Mouse (Mus musculus): ENCODE data around the gene Hrasls. TPM values are rescaled to one million over a fixed set of nuclear protein-coding genes. Genes with fewer than 3 reads are reported as not detected.

Gene Hrasls
- 0.23 and 0.41 TPM in 2 replicates for polyA plus RNA-seq (2015; fragmentation: Nextera tagmentation; extraction: Ambion mirVana)

- Histone ChIP-seq H3K9me3 (ENCODE audit: control insufficient read depth, low read length) (no peaks in the 10 kb centered on the region), H3K4me2 (ENCODE audit: low read depth, low read length) (peak within 1 kb of the TSS; percentile 61), H3K4me1 (replicated peaks; ENCODE audit: control insufficient read depth, insufficient read depth, low read length) (peaks cover 7% of the 10 kb centered on the region), H3K4me3 (ENCODE audit: low read length) (peak within 1 kb of the TSS; percentile 37), H3K27me3 (ENCODE audit: control insufficient read depth, insufficient read depth, low read depth, low read length) (peaks cover 13% of the 10 kb centered on the region), H3K27ac (ENCODE audit: low read length) (no peak within 1 kb of the TSS), H3K36me3 (ENCODE audit: control insufficient read depth, insufficient read depth, low read length) (no peaks in the 10 kb centered on the region), H3K9ac (ENCODE audit: low read length) (peak within 1 kb of the TSS; percentile 41; the same call in 1 of the 2 replicates)
- WGBS = 2% methylated on average over 39 of the region's 39 CpGs
- ATAC-seq (ENCODE audit: low read depth) = peak; percentile 74
Observed at GRCm38 (mm10) chr16:29209605-29210411, at the start of gene Hrasls. Hrasls (plus strand) TSS chr16:29209695.

- Histone ChIP-seq H3K4me3 (ENCODE audit: low read length) (no peak overlapping the region), H3K9ac (ENCODE audit: low read length) (no peak overlapping the region), H3K4me1 (replicated peaks; ENCODE audit: control insufficient read depth, insufficient read depth, low read length) (no peaks in the 10 kb centered on the region), H3K27ac (ENCODE audit: low read length) (no peak overlapping the region), H3K9me3 (ENCODE audit: control insufficient read depth, low read length) (no peaks in the 10 kb centered on the region), H3K27me3 (ENCODE audit: control insufficient read depth, insufficient read depth, low read depth, low read length) (no peaks in the 10 kb centered on the region), H3K36me3 (ENCODE audit: control insufficient read depth, insufficient read depth, low read length) (no peaks in the 10 kb centered on the region), H3K4me2 (ENCODE audit: low read depth, low read length) (no peak overlapping the region)
- ATAC-seq (ENCODE audit: low read depth) = no peak
- 73% methylated on average over 4 of the region's 4 CpGs for WGBS
Observed at GRCm38 (mm10) chr16:29162271-29162670, 47.2 kb upstream of the Hrasls start.

GRCm38 (mm10) chr16:29167051-29167450 lies 42.4 kb upstream of the Hrasls start:
- Histone ChIP-seq H3K27me3 (ENCODE audit: control insufficient read depth, insufficient read depth, low read depth, low read length) (no peaks in the 10 kb centered on the region), H3K4me3 (ENCODE audit: low read length) (no peak overlapping the region), H3K4me1 (replicated peaks; ENCODE audit: control insufficient read depth, insufficient read depth, low read length) (no peaks in the 10 kb centered on the region), H3K9me3 (ENCODE audit: control insufficient read depth, low read length) (no peaks in the 10 kb centered on the region), H3K27ac (ENCODE audit: low read length) (no peak overlapping the region), H3K36me3 (ENCODE audit: control insufficient read depth, insufficient read depth, low read length) (no peaks in the 10 kb centered on the region), H3K4me2 (ENCODE audit: low read depth, low read length) (no peak overlapping the region), H3K9ac (ENCODE audit: low read length) (no peak overlapping the region)
- 81% methylated on average over 4 of the region's 4 CpGs for WGBS
- no peak for ATAC-seq (ENCODE audit: low read depth)

GRCm38 (mm10) chr16:29171741-29172140 lies 37.8 kb upstream of the Hrasls start:
- H3K4me1 ChIP-seq (replicated peaks; ENCODE audit: control insufficient read depth, insufficient read depth, low read length) = no peaks in the 10 kb centered on the region
- no peaks in the 10 kb centered on the region for H3K36me3 ChIP-seq (ENCODE audit: control insufficient read depth, insufficient read depth, low read length)
- no peak overlapping the region for H3K4me3 ChIP-seq (ENCODE audit: low read length)
- ATAC-seq (ENCODE audit: low read depth) = no peak
- H3K27me3 ChIP-seq (ENCODE audit: control insufficient read depth, insufficient read depth, low read depth, low read length) = no peaks in the 10 kb centered on the region
- H3K9ac ChIP-seq (ENCODE audit: low read length) = no peak overlapping the region
- no peaks in the 10 kb centered on the region for H3K9me3 ChIP-seq (ENCODE audit: control insufficient read depth, low read length)
- 80% methylated on average over 5 of the region's 5 CpGs for WGBS
- no peak overlapping the region for H3K27ac ChIP-seq (ENCODE audit: low read length)
- no peak overlapping the region for H3K4me2 ChIP-seq (ENCODE audit: low read depth, low read length)

GRCm38 (mm10) chr16:29173201-29173600 lies 36.3 kb upstream of the Hrasls start:
- ATAC-seq (ENCODE audit: low read depth) = no peak
- Histone ChIP-seq H3K27me3 (ENCODE audit: control insufficient read depth, insufficient read depth, low read depth, low read length) (no peaks in the 10 kb centered on the region), H3K36me3 (ENCODE audit: control insufficient read depth, insufficient read depth, low read length) (no peaks in the 10 kb centered on the region), H3K4me3 (ENCODE audit: low read length) (no peak overlapping the region), H3K4me1 (replicated peaks; ENCODE audit: control insufficient read depth, insufficient read depth, low read length) (no peaks in the 10 kb centered on the region), H3K4me2 (ENCODE audit: low read depth, low read length) (no peak overlapping the region), H3K9me3 (ENCODE audit: control insufficient read depth, low read length) (no peaks in the 10 kb centered on the region), H3K9ac (ENCODE audit: low read length) (no peak overlapping the region), H3K27ac (ENCODE audit: low read length) (no peak overlapping the region)
- 85% methylated on average over 2 of the region's 2 CpGs for WGBS

GRCm38 (mm10) chr16:29174831-29175350 lies 34.6 kb upstream of the Hrasls start:
- peak; percentile 15; the same call in 1 of the 2 replicates for ATAC-seq (ENCODE audit: low read depth)
- Histone ChIP-seq H3K4me2 (ENCODE audit: low read depth, low read length) (no peak overlapping the region), H3K4me1 (replicated peaks; ENCODE audit: control insufficient read depth, insufficient read depth, low read length) (no peaks in the 10 kb centered on the region), H3K27me3 (ENCODE audit: control insufficient read depth, insufficient read depth, low read depth, low read length) (no peaks in the 10 kb centered on the region), H3K9me3 (ENCODE audit: control insufficient read depth, low read length) (no peaks in the 10 kb centered on the region), H3K27ac (ENCODE audit: low read length) (no peak overlapping the region), H3K9ac (ENCODE audit: low read length) (no peak overlapping the region), H3K4me3 (ENCODE audit: low read length) (no peak overlapping the region), H3K36me3 (ENCODE audit: control insufficient read depth, insufficient read depth, low read length) (no peaks in the 10 kb centered on the region)
- WGBS = 40% methylated on average over 6 of the region's 6 CpGs

GRCm38 (mm10) chr16:29192911-29193310 lies 16.6 kb upstream of the Hrasls start:
- H3K4me3 ChIP-seq (ENCODE audit: low read length) = no peak overlapping the region
- no peak overlapping the region for H3K27ac ChIP-seq (ENCODE audit: low read length)
- no peak overlapping the region for H3K4me2 ChIP-seq (ENCODE audit: low read depth, low read length)
- H3K36me3 ChIP-seq (ENCODE audit: control insufficient read depth, insufficient read depth, low read length) = no peaks in the 10 kb centered on the region
- H3K4me1 ChIP-seq (replicated peaks; ENCODE audit: control insufficient read depth, insufficient read depth, low read length) = no peaks in the 10 kb centered on the region
- ATAC-seq (ENCODE audit: low read depth) = no peak
- WGBS = 39% methylated on average over 5 of the region's 5 CpGs
- no peaks in the 10 kb centered on the region for H3K27me3 ChIP-seq (ENCODE audit: control insufficient read depth, insufficient read depth, low read depth, low read length)
- no peaks in the 10 kb centered on the region for H3K9me3 ChIP-seq (ENCODE audit: control insufficient read depth, low read length)
- H3K9ac ChIP-seq (ENCODE audit: low read length) = no peak overlapping the region

- ATAC-seq (ENCODE audit: low read depth) = no peak
- Histone ChIP-seq H3K4me2 (ENCODE audit: low read depth, low read length) (no peak overlapping the region), H3K9me3 (ENCODE audit: control insufficient read depth, low read length) (no peaks in the 10 kb centered on the region), H3K27me3 (ENCODE audit: control insufficient read depth, insufficient read depth, low read depth, low read length) (no peaks in the 10 kb centered on the region), H3K9ac (ENCODE audit: low read length) (no peak overlapping the region), H3K4me1 (replicated peaks; ENCODE audit: control insufficient read depth, insufficient read depth, low read length) (0 out of 2 replicates have a peak, but pooled peaks cover 6% of the 10 kb centered on the region), H3K4me3 (ENCODE audit: low read length) (no peak overlapping the region), H3K36me3 (ENCODE audit: control insufficient read depth, insufficient read depth, low read length) (no peaks in the 10 kb centered on the region), H3K27ac (ENCODE audit: low read length) (no peak overlapping the region)
- 70% methylated on average over 4 of the region's 4 CpGs for WGBS
Observed at GRCm38 (mm10) chr16:29193981-29194380, 15.5 kb upstream of the Hrasls start.

- Histone ChIP-seq H3K4me1 (replicated peaks; ENCODE audit: control insufficient read depth, insufficient read depth, low read length) (0 out of 2 replicates have a peak, but pooled peaks cover 6% of the 10 kb centered on the region), H3K27me3 (ENCODE audit: control insufficient read depth, insufficient read depth, low read depth, low read length) (no peaks in the 10 kb centered on the region), H3K27ac (ENCODE audit: low read length) (no peak overlapping the region), H3K9me3 (ENCODE audit: control insufficient read depth, low read length) (no peaks in the 10 kb centered on the region), H3K4me2 (ENCODE audit: low read depth, low read length) (no peak overlapping the region), H3K9ac (ENCODE audit: low read length) (no peak overlapping the region), H3K36me3 (ENCODE audit: control insufficient read depth, insufficient read depth, low read length) (no peaks in the 10 kb centered on the region), H3K4me3 (ENCODE audit: low read length) (no peak overlapping the region)
- WGBS = 74% methylated on average over 1 of the region's 1 CpGs
- ATAC-seq (ENCODE audit: low read depth) = no peak
Observed at GRCm38 (mm10) chr16:29195156-29195555, 14.3 kb upstream of the Hrasls start.

Data from lung, embryonic 16.5 days (tissue).